Mouse (Mus musculus) cerebellum, adult 2 months (tissue): ENCODE data around the gene Prkg2. TPM values are rescaled to one million over a fixed set of nuclear protein-coding genes. Genes with fewer than 3 reads are reported as not detected.
A peak's percentile ranks its signal among the peaks of the same experiment; 100 is the strongest.

Source experiments
- DNase-seq, 2 experiments: peaks; one replicate each; pipeline ENCODE4 v3.0.0; 2021
- H3K27ac ChIP-seq: fragments of 200-500 bp; 2 replicates; pipeline ENCODE4 v1.5.1; 2012; ENCODE audit warnings: low read length, control low read depth, inconsistent platforms; ENCODE audit not compliant: insufficient read depth
- H3K27me3 ChIP-seq: fragments of 200-500 bp; 2 replicates; pipeline ENCODE4 v1.6.1; 2012; ENCODE audit warnings: inconsistent platforms, mild to moderate bottlenecking, low read length, moderate library complexity; ENCODE audit not compliant: control insufficient read depth, insufficient read depth
- H3K4me1 ChIP-seq: fragments of 200-500 bp; 2 replicates; pipeline ENCODE4 v1.6.1; 2011; ENCODE audit warnings: low read length; ENCODE audit not compliant: control insufficient read depth, insufficient read depth
- H3K4me3 ChIP-seq: fragments of 200-500 bp; replicated peaks from 2 replicates; pipeline ENCODE3; 2011; ENCODE audit warnings: mild to moderate bottlenecking, low read depth, low read length, control low read depth; ENCODE audit not compliant: insufficient read depth
- CTCF ChIP-seq: fragments of 200-500 bp; IDR thresholded peaks from 2 replicates; pipeline ENCODE4 v1.5.1; 2011; ENCODE audit warnings: low read depth, mild to moderate bottlenecking, control low read depth, low read length, moderate library complexity, borderline replicate concordance; ENCODE audit not compliant: insufficient read depth
- POLR2A ChIP-seq: fragments of 200-500 bp; IDR thresholded peaks from 2 replicates; pipeline ENCODE4 v1.6.1; 2011; ENCODE audit warnings: low read length, control low read depth, borderline replicate concordance; ENCODE audit not compliant: insufficient read depth
- WGBS: fragments of 180-500 bp; shearing (Covaris S2); methylation state at CpG from one replicate; pipeline ENCODE4 v1.1.7; 2018; 5-methylcytosine and 5-hydroxymethylcytosine counted together
- polyA plus RNA-seq: library from polyadenylated mRNA; depleted of rRNA; stranded (reverse); fragments of >200 nt; gene quantifications from 2 replicates; pipeline ENCODE4 v1.2.3, GENCODE M21; 2012

Gene Prkg2
- polyA plus RNA-seq, 1 experiment = 1.5 TPM

GRCm38 (mm10) chr5:98987634-98988033 is 49.5 kb downstream of the Prkg2 start:
- Histone ChIP-seq H3K4me3 (no peak overlapping the region), H3K27ac (no peak overlapping the region), H3K4me1 (no peaks in the 10 kb centered on the region), H3K27me3 (no peaks in the 10 kb centered on the region)
- no peak for DNase-seq
- 26% methylated on average over 1 of the region's 1 CpGs for WGBS
- no peak for TF ChIP-seq POLR2A
- no peak for TF ChIP-seq CTCF

- TF ChIP-seq CTCF (no peak), POLR2A (no peak)
- Histone ChIP-seq H3K4me3 (no peak overlapping the region), H3K4me1 (no peaks in the 10 kb centered on the region), H3K27me3 (no peaks in the 10 kb centered on the region), H3K27ac (no peak overlapping the region)
- WGBS = 79% methylated on average over 3 of the region's 3 CpGs
- no peak for DNase-seq
Measured at GRCm38 (mm10) chr5:98987116-98987515, 50.0 kb downstream of the Prkg2 start.

- Histone ChIP-seq H3K27ac (no peak overlapping the region), H3K4me3 (no peak overlapping the region), H3K4me1 (no peaks in the 10 kb centered on the region), H3K27me3 (no peaks in the 10 kb centered on the region)
- DNase-seq = no peak
- TF ChIP-seq POLR2A (no peak), CTCF (no peak)
- WGBS = 49% methylated on average over 4 of the region's 4 CpGs
Measured at GRCm38 (mm10) chr5:98986459-98986858, 50.7 kb downstream of the Prkg2 start.

- H3K27me3 ChIP-seq = no peaks in the 10 kb centered on the region
- H3K4me3 ChIP-seq = no peak overlapping the region
- no peak for DNase-seq
- no peak for TF ChIP-seq CTCF
- TF ChIP-seq POLR2A = no peak
- WGBS = 34% methylated on average over 4 of the region's 4 CpGs
- H3K4me1 ChIP-seq = no peaks in the 10 kb centered on the region
- H3K27ac ChIP-seq = no peak overlapping the region
Measured at GRCm38 (mm10) chr5:98986011-98986410, 51.1 kb downstream of the Prkg2 start.

GRCm38 (mm10) chr5:98985077-98985476 is 52.1 kb downstream of the Prkg2 start:
- DNase-seq = no peak
- Histone ChIP-seq H3K4me1 (no peaks in the 10 kb centered on the region), H3K27me3 (no peaks in the 10 kb centered on the region), H3K4me3 (no peak overlapping the region), H3K27ac (no peak overlapping the region)
- TF ChIP-seq CTCF (no peak), POLR2A (no peak)
- WGBS = 75% methylated on average over 3 of the region's 3 CpGs

GRCm38 (mm10) chr5:98981304-98981703 is 55.8 kb downstream of the Prkg2 start:
- Histone ChIP-seq H3K4me3 (no peak overlapping the region), H3K27me3 (no peaks in the 10 kb centered on the region), H3K27ac (no peak overlapping the region), H3K4me1 (no peaks in the 10 kb centered on the region)
- WGBS = 89% methylated on average over 7 of the region's 7 CpGs
- no peak for TF ChIP-seq CTCF
- no peak for TF ChIP-seq POLR2A
- no peak for DNase-seq

- Histone ChIP-seq H3K27ac (no peak overlapping the region), H3K4me3 (no peak overlapping the region), H3K27me3 (no peaks in the 10 kb centered on the region), H3K4me1 (no peaks in the 10 kb centered on the region)
- DNase-seq = no peak
- TF ChIP-seq CTCF = no peak
- TF ChIP-seq POLR2A = no peak
- WGBS = 60% methylated on average over 6 of the region's 6 CpGs
Measured at GRCm38 (mm10) chr5:98978316-98978715, 58.8 kb downstream of the Prkg2 start.

GRCm38 (mm10) chr5:98975877-98976672 is 61.1 kb downstream of the Prkg2 start:
- no peak overlapping the region for H3K27ac ChIP-seq
- no peaks in the 10 kb centered on the region for H3K27me3 ChIP-seq
- TF ChIP-seq CTCF (no peak), POLR2A (no peak)
- H3K4me1 ChIP-seq = no peaks in the 10 kb centered on the region
- peak in 1 of 2 experiments; percentile 3 for DNase-seq
- WGBS = 14% methylated on average over 10 of the region's 10 CpGs
- no peak overlapping the region for H3K4me3 ChIP-seq
